Mouse (Mus musculus): ENCODE results near the gene Alpk1.

DNA sequence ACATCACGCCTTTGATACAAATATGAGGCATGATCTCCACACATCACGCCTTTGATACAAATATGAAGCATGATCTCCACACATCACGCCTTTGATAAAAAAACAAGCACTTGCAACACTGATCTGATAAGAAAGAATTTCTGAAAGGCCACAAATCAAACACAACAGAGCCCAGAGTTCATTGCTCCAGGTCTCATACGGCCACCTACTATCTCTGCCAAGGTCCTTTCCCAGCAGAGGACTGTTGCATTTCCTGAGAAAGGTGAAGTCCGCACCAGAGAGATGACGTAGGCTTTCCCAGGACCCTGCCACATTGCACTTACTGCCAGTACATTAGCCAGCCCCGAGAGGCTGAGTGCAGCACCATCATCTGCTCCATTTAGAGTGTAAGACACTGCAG, 28.8 kb upstream of the Alpk1 start:
- TF ChIP-seq POLR2A (IDR thresholded peaks at IDR 0.05; ENCODE audit: borderline replicate concordance, low read depth, low read length) = no peak
- no peak for TF ChIP-seq CTCF (IDR thresholded peaks at IDR 0.05; ENCODE audit: low read depth, low read length)
